Comparison of ENCODE assay signal across 13 mouse cellular contexts in genomic region chr9:28121858-28122257, GRCm38 (mm10).
"Had no signal": no experiment of that assay in that cellular context is flagged by ENCODE, and none has a peak within 500 bp of the region (broad histone marks: within the 10 kb centered on the region; RNA-seq: fewer than 3 reads in every experiment).

No protein-coding gene starts in this region.

- H3K4me3 ChIP-seq: liver, embryonic 13.5 days; liver, embryonic 15.5 days; lung, embryonic 15.5 days; megakaryocyte, embryonic 14.5 days; midbrain, embryonic 13.5 days; midbrain, embryonic 15.5 days; neural tube, embryonic 12.5 days; stomach, embryonic 15.5 days had no signal

- DNase-seq: liver, embryonic 13.5 days; liver, postnatal 0 days; right cerebral cortex, postnatal 14 days; thymus, adult 2 months; thymus, postnatal 25 days; thymus, postnatal 4 days had no signal

- H3K4me1 ChIP-seq: liver, embryonic 13.5 days; liver, embryonic 15.5 days; lung, embryonic 15.5 days; megakaryocyte, embryonic 14.5 days; midbrain, embryonic 13.5 days; midbrain, embryonic 15.5 days; neural tube, embryonic 12.5 days; stomach, embryonic 15.5 days had no signal
